Mouse (Mus musculus) cerebellum, postnatal 36 days (tissue): ENCODE results near the gene Hrc.

Experiments
- DNase-seq, 2 experiments: peaks; one replicate each; pipeline ENCODE4 v3.0.0; 2021 to 2022; ENCODE audit warnings: mixed read lengths in 2 of 2

Gene Hrc

GRCm38 (mm10) chr7:45335056-45335455 lies at the start of gene Hrc:
Hrc (plus strand) TSS chr7:45335290.
- no peak for DNase-seq

- DNase-seq, result no peak
These were observed 48.6 kb upstream of the Hrc start for GRCm38 (mm10) chr7:45286486-45286885.

DNA sequence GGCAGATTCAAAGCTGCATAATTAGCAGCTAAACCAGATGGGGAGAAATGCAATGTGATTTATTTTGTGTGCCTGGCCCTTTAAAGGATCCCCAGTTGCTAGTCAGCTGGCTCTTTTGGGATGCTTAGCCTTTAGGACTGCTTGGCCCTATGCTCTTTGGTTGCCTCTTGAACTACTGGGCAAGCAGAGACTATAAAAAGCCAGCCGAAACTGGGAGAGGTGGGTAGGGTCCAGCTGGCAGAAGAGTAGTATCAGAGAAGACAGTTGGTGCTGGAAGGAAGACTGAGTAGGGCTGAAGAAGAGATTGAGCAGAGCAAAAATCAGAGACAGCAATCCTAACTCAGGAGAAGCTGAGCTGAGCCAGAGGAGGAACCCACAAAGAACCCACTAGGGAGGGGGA lies 38.5 kb upstream of the Hrc start:
- DNase-seq, result no peak

DNA sequence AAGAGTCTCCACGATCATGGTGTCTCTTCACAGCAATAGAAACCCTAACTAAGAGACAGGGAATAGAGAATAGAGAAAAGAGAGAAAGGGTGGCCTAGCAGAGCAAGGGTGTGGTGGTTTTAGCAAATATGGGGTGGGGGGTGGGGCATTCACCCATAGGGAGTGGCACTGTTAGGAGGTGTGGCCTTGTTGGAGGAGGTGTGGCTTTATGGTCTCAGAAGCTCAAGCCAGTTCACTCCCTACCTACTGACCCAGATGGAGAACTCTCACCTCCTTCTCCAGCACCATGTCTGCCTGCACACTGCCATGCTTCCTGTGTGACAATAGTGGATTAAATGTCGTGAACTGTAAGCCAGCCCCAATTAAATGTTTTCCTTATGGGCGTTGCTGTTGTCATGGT lies 37.5 kb upstream of the Hrc start:
- DNase-seq, result no peak

DNA sequence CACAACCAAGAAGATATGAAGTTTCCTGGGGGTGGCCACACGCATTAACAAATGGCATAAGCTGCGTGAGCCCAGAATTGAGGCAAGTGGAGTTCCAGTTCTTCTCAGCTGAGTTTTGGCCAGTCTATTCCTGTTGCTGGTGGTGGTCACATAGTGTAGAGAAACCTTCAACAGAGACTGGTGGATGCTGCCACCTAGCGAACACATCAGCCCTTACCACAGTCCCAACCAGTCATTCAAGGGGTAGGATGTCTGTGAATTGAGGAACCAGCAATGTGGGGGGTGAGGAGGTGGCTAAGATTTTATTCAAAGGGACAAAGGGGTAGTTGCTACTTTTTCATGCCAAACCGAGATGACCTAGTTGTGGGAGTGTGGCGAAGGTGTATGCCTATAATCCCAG lies 35.3 kb upstream of the Hrc start:
- DNase-seq, result peak; percentile 45 to 57

GRCm38 (mm10) chr7:45300270-45300669 lies 34.8 kb upstream of the Hrc start:
- peak; percentile 79 to 83 for DNase-seq

GRCm38 (mm10) chr7:45302626-45303025 lies 32.5 kb upstream of the Hrc start:
- no peak for DNase-seq

- DNase-seq, result peak in 1 of 2 experiments; percentile 19
These were observed 30.2 kb upstream of the Hrc start for GRCm38 (mm10) chr7:45304869-45305268.

DNA sequence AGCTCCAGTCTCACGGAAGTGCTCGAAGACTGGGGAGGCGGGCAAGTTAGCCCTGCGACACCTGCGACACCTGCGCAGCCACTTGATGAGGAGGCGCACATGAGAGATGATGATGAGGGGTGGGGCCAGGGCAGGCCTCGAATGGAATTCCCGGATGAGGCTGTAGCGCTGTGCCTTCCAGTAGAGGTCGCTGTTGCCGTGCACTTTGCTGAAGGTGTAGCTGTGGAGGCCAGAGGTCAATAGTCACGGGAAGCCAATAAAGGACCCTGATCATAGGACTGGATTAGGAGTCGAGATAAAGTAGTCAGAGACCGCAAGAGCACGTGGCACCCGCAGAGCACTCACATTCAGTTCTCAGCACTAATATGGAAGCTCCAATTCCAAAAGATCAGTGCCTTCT lies 29.8 kb upstream of the Hrc start:
- DNase-seq, result peak; percentile 84

- no peak for DNase-seq
These were observed 26.4 kb upstream of the Hrc start for GRCm38 (mm10) chr7:45308551-45309240.

- DNase-seq, result peak; percentile 67 to 71
These were observed 25.6 kb upstream of the Hrc start for GRCm38 (mm10) chr7:45309455-45309854.

DNA sequence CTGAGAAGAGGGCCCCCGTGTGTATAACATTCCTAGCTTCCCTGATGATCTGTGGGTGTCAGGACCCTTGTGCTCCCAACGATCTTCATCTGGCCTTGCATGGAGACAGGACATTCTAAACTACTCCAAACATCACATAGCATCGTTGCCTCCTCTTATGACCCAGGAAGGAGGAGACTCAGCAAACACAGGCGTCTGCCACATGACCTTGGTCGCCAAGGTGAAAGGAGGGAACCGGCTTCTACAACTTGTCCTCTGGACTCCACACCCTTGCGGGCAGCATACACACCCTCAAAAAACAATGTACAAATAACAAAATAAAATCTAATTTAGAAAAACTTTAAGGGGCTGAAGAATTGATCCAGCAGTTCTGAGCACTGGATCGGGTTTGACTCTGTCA lies 23.1 kb upstream of the Hrc start:
- no peak for DNase-seq

DNA sequence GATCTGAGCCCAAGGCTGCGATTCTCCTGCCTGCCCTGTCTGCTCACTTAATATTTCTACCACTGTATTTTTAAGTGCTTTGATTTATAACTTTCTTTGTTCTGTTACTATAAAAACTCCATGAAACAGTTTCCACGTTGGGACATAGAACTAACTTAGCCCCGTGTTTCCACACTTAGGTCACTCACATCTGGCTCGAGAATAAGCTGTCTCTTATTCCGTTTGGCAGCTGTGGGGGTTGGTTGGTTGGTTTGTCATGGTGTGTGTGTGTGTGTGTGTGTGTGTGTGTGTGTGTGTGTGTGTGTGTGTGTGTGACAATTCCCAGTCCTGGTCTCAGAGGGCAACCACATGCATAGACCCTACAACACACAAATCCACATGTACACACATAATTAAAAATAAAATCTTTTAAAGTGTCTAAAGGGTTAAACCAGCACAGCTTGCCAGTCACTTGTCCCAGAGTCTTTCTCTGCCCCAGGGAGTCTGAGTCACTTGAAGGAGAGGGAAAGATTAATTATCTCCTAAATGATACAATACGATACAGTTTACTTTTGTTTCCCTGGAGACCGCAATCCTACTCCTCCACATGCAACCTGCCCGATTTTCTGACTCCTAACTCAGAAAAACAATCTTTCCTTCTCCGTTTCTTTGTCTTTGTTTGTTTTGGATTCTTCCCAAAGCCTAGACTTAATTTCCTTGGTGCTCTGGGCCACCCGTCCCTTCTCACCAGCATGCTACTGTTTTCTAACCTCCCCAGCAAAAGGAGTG lies 22.2 kb upstream of the Hrc start:
- no peak for DNase-seq

DNA sequence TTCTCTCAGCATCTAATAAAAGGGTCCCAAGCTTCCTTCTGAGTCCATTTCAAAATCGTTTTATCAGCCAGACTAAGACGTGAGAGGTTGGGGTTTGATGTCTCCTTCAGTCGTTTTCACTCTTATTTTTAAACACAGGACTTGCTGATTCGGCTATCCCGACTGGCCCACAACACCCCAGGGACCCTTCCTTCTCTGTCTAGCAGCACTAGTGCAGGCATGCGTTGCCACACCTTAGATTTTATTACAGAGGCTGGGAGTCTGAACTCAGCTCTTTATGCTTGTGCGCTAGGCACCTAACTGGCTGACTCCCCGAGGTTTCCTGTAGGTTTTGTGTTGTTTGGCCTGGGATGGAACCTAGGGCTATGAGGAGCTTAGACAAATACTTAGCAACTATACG lies 21.6 kb upstream of the Hrc start:
- no peak for DNase-seq

DNA sequence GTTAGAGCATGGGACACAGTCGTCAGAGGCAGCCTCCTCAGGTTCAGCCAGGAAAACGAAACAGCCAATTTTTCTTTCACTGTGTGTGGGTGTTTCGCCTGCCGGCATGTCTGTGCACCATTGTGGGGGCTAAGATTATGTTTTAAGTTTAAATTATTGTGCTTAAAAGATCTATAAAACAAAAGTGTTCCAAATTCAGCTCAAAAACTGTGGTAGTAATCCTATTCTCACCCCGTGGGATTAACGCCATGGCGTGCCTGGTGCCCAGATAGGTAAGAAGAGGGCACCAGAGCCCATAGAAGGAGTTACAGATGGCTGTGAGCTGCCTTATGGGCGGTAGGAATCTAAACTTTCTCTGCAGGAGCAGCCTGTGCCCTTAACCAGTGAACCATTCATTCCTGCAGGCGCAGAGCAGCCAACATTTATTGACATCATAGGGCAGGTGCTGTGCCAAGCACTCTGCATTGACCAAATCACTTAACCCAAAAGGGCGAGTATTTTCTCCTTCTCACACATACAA lies 19.8 kb upstream of the Hrc start:
- no peak for DNase-seq

- no peak for DNase-seq
These were observed 18.6 kb upstream of the Hrc start for GRCm38 (mm10) chr7:45316536-45316935.

DNA sequence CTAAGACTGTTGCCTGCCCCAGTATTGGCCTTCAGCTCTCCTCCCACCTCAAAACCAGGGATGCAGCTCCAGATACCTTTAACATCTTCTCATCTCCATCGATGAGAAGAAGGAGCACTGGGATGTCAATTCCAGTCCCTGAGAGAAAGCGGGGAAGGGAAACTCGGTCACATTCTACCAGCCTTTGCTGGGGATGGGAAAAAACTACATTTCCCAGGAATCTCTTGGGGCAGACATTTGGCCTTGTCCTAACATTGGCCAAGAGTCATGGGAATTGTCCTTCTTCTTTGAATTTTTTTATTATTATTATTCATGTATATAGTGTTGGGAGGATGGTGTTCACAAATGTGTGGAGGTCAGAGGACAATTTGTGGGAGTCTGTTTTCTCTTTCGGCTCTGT lies 12.8 kb upstream of the Hrc start:
- no peak for DNase-seq

- DNase-seq, result no peak
These were observed 12.0 kb upstream of the Hrc start for GRCm38 (mm10) chr7:45323069-45323468.

- no peak for DNase-seq
These were observed 9.3 kb upstream of the Hrc start for GRCm38 (mm10) chr7:45325800-45326199.

DNA sequence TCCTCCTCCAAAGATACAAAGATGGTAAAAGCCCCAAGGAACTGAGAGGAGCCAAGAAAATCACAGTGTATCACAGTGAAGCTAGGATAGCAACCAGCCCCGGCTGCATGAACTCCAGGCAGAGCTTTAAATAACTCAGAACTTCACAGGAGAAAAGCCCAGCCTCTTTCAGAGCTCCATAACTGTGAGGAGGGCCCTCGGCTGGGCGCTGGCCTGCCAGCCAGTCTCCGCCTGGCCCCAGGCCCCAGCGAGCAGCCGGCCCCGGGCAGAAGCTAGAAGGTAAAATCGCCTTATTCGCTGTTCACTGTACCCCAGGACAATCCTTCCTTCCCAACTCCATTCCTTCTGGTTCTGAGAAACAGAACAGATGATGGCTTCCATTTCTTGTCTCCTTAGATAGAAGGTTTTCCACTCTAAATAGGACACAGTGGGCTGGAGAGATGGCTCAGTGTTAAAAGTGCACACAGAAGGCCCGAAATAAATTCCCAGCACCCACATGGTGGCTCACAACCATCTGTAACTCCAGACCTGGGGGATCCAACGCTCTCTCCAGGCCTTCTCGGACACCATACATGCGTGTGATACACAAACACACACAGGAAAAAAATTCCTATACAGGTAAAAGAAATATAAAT lies 6.1 kb upstream of the Hrc start:
- DNase-seq, result no peak

- no peak for DNase-seq
These were observed 3.6 kb upstream of the Hrc start for GRCm38 (mm10) chr7:45331502-45331901.

GRCm38 (mm10) chr7:45332685-45333425 lies 2.2 kb upstream of the Hrc start:
- DNase-seq, result no peak

DNA sequence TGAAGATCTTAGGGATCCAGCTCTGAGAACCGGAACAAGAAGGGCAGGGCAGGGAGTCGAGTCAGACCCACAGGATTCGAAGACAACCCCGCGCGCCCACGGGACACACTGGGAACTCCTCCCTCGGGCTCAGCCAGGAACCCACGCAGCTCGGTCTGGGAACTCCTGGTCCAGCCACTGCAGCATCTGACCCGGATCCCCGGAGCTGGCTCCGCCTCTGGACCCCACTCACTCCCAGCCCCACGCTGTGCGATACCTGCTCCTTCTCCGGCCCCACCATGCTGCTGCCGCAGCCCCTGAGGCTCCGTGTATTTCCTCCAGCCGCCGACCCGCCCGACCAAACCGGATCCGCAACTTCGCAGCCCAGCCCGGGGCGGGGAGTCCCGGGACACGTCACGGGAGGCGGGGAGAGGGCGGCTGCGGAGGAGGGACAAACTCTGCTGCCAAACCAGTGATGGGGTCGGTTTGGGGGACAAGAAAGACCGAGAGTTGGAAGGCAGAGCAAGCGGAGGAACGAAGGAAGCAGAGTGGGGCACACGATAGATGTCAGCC lies 1.6 kb upstream of the Hrc start, which contains the start of gene Trpm4:
Gene Trpm4 (minus strand): TSS at position 350 of the 552 bp plus-strand sequence.
- peak; percentile 57 to 68 for DNase-seq
